Mouse (Mus musculus) monocyte, adult 2 months (primary cell): ENCODE measurements around the gene Abcd3.
A peak's percentile ranks its signal among the peaks of the same experiment; 100 is the strongest.

ENCODE experiments used
- DNase-seq, 2 experiments: peaks; one replicate each; pipeline ENCODE4 v3.0.0; 2022; ENCODE audit warnings: low spot score in 2 of 2, low read depth in 1 of 2

Abcd3 gene

GRCm38 (mm10) chr3:121739489-121740213 is 75.5 kb downstream of the Abcd3 start:
- DNase-seq = no peak

- no peak for DNase-seq
Measured at GRCm38 (mm10) chr3:121738742-121739342, 76.3 kb downstream of the Abcd3 start.

- no peak for DNase-seq
Measured at GRCm38 (mm10) chr3:121737901-121738300, 77.2 kb downstream of the Abcd3 start.

- no peak for DNase-seq
Measured at GRCm38 (mm10) chr3:121737453-121737852, 77.6 kb downstream of the Abcd3 start.

- peak in 1 of 2 experiments; percentile 14 for DNase-seq
Measured at GRCm38 (mm10) chr3:121736025-121736744, 78.9 kb downstream of the Abcd3 start.

- no peak for DNase-seq
Measured at GRCm38 (mm10) chr3:121735542-121735941, 79.6 kb downstream of the Abcd3 start.

- no peak for DNase-seq
Measured at GRCm38 (mm10) chr3:121729678-121730077, 85.4 kb downstream of the Abcd3 start.

- no peak for DNase-seq
Measured at GRCm38 (mm10) chr3:121725651-121726050, 89.5 kb downstream of the Abcd3 start.

- DNase-seq = no peak
Measured at GRCm38 (mm10) chr3:121724553-121724952, 90.5 kb downstream of the Abcd3 start.

GRCm38 (mm10) chr3:121723968-121724524 is 91.1 kb downstream of the Abcd3 start:
- DNase-seq = no peak

- no peak for DNase-seq
Measured at GRCm38 (mm10) chr3:121722971-121723844, 91.9 kb downstream of the Abcd3 start, which contains the start of gene F3. Gene F3, plus strand, starts transcription at chr3:121723537.

- no peak for DNase-seq
Measured at GRCm38 (mm10) chr3:121721691-121722070, 93.4 kb downstream of the Abcd3 start.

- DNase-seq = no peak
Measured at GRCm38 (mm10) chr3:121720801-121721690, 94.1 kb downstream of the Abcd3 start.

GRCm38 (mm10) chr3:121719701-121720100 is 95.4 kb downstream of the Abcd3 start:
- DNase-seq = no peak

- no peak for DNase-seq
Measured at GRCm38 (mm10) chr3:121718679-121719078, 96.4 kb downstream of the Abcd3 start.

GRCm38 (mm10) chr3:121716480-121716879 is 98.6 kb downstream of the Abcd3 start:
- no peak for DNase-seq

- no peak for DNase-seq
Measured at GRCm38 (mm10) chr3:121715741-121716459, 99.2 kb downstream of the Abcd3 start.

- DNase-seq = no peak
Measured at GRCm38 (mm10) chr3:121715336-121715735, 99.8 kb downstream of the Abcd3 start.

GRCm38 (mm10) chr3:121714461-121714860 is 100.6 kb downstream of the Abcd3 start:
- no peak for DNase-seq
